Mouse (Mus musculus): Measurements from ENCODE around the gene Rnf180. TPM values are rescaled to one million over a fixed set of nuclear protein-coding genes. Genes with fewer than 3 reads are reported as not detected.

Rnf180 gene
- polyA plus RNA-seq, 1 experiment from 2014 or later = 11.3 TPM

GRCm38 (mm10) chr13:105132370-105132769 is 162.2 kb downstream of the Rnf180 start:
- Histone ChIP-seq H3K9me3 (ENCODE audit: control insufficient read depth, low read length) (no peaks in the 10 kb centered on the region), H3K27ac (ENCODE audit: low read depth, low read length) (no peak overlapping the region), H3K4me2 (ENCODE audit: low read depth, low read length, severe bottlenecking) (no peak overlapping the region), H3K4me3 (ENCODE audit: low read depth, low read length) (no peak overlapping the region), H3K9ac (ENCODE audit: low read length) (no peak overlapping the region), H3K27me3 (ENCODE audit: control insufficient read depth, insufficient read depth, low read length) (no peaks in the 10 kb centered on the region), H3K4me1 (replicated peaks; ENCODE audit: control insufficient read depth, insufficient read depth, low read length) (no peaks in the 10 kb centered on the region), H3K36me3 (ENCODE audit: control insufficient read depth, insufficient read depth, low read length) (no peaks in the 10 kb centered on the region)
- 79% methylated on average over 6 of the region's 6 CpGs for WGBS
- ATAC-seq (replicated peaks; ENCODE audit: low FRiP score) (no peak), DNase-seq (ENCODE audit: low spot score) (no peak)

GRCm38 (mm10) chr13:105130080-105130479 is 164.5 kb downstream of the Rnf180 start:
- WGBS = 89% methylated on average over 6 of the region's 6 CpGs
- H3K27me3 ChIP-seq (ENCODE audit: control insufficient read depth, insufficient read depth, low read length) = no peaks in the 10 kb centered on the region
- no peak overlapping the region for H3K4me3 ChIP-seq (ENCODE audit: low read depth, low read length)
- H3K36me3 ChIP-seq (ENCODE audit: control insufficient read depth, insufficient read depth, low read length) = no peaks in the 10 kb centered on the region
- H3K9me3 ChIP-seq (ENCODE audit: control insufficient read depth, low read length) = no peaks in the 10 kb centered on the region
- ATAC-seq (replicated peaks; ENCODE audit: low FRiP score) (no peak), DNase-seq (ENCODE audit: low spot score) (no peak)
- H3K27ac ChIP-seq (ENCODE audit: low read depth, low read length) = no peak overlapping the region
- no peaks in the 10 kb centered on the region for H3K4me1 ChIP-seq (replicated peaks; ENCODE audit: control insufficient read depth, insufficient read depth, low read length)
- H3K9ac ChIP-seq (ENCODE audit: low read length) = no peak overlapping the region
- no peak overlapping the region for H3K4me2 ChIP-seq (ENCODE audit: low read depth, low read length, severe bottlenecking)

- no peak overlapping the region for H3K4me3 ChIP-seq (ENCODE audit: low read depth, low read length)
- no peaks in the 10 kb centered on the region for H3K27me3 ChIP-seq (ENCODE audit: control insufficient read depth, insufficient read depth, low read length)
- H3K4me2 ChIP-seq (ENCODE audit: low read depth, low read length, severe bottlenecking) = no peak overlapping the region
- no peaks in the 10 kb centered on the region for H3K36me3 ChIP-seq (ENCODE audit: control insufficient read depth, insufficient read depth, low read length)
- 94% methylated on average over 3 of the region's 3 CpGs for WGBS
- H3K4me1 ChIP-seq (replicated peaks; ENCODE audit: control insufficient read depth, insufficient read depth, low read length) = no peaks in the 10 kb centered on the region
- no peak overlapping the region for H3K9ac ChIP-seq (ENCODE audit: low read length)
- no peak for DNase-seq (ENCODE audit: low spot score)
- H3K27ac ChIP-seq (ENCODE audit: low read depth, low read length) = no peak overlapping the region
- ATAC-seq (replicated peaks; ENCODE audit: low FRiP score) = no peak
- H3K9me3 ChIP-seq (ENCODE audit: control insufficient read depth, low read length) = no peaks in the 10 kb centered on the region
These were observed 172.5 kb downstream of the Rnf180 start for GRCm38 (mm10) chr13:105122092-105122491.

- no peak for ATAC-seq (replicated peaks; ENCODE audit: low FRiP score)
- no peak for DNase-seq (ENCODE audit: low spot score)
- H3K36me3 ChIP-seq (ENCODE audit: control insufficient read depth, insufficient read depth, low read length) = no peaks in the 10 kb centered on the region
- no peaks in the 10 kb centered on the region for H3K9me3 ChIP-seq (ENCODE audit: control insufficient read depth, low read length)
- no peak overlapping the region for H3K9ac ChIP-seq (ENCODE audit: low read length)
- H3K4me3 ChIP-seq (ENCODE audit: low read depth, low read length) = no peak overlapping the region
- no peak overlapping the region for H3K4me2 ChIP-seq (ENCODE audit: low read depth, low read length, severe bottlenecking)
- H3K27me3 ChIP-seq (ENCODE audit: control insufficient read depth, insufficient read depth, low read length) = no peaks in the 10 kb centered on the region
- H3K4me1 ChIP-seq (replicated peaks; ENCODE audit: control insufficient read depth, insufficient read depth, low read length) = no peaks in the 10 kb centered on the region
- no peak overlapping the region for H3K27ac ChIP-seq (ENCODE audit: low read depth, low read length)
These were observed 173.0 kb downstream of the Rnf180 start for GRCm38 (mm10) chr13:105121617-105122016.

GRCm38 (mm10) chr13:105111599-105111998 is 183.0 kb downstream of the Rnf180 start:
- no peak for DNase-seq (ENCODE audit: low spot score)

GRCm38 (mm10) chr13:105104385-105104784 is 190.2 kb downstream of the Rnf180 start:
- no peak overlapping the region for H3K9ac ChIP-seq (ENCODE audit: low read length)
- H3K36me3 ChIP-seq (ENCODE audit: control insufficient read depth, insufficient read depth, low read length) = no peaks in the 10 kb centered on the region
- no peaks in the 10 kb centered on the region for H3K27me3 ChIP-seq (ENCODE audit: control insufficient read depth, insufficient read depth, low read length)
- WGBS = 72% methylated on average over 2 of the region's 2 CpGs
- ATAC-seq (replicated peaks; ENCODE audit: low FRiP score) (no peak), DNase-seq (ENCODE audit: low spot score) (no peak)
- H3K4me2 ChIP-seq (ENCODE audit: low read depth, low read length, severe bottlenecking) = no peak overlapping the region
- H3K4me3 ChIP-seq (ENCODE audit: low read depth, low read length) = no peak overlapping the region
- no peaks in the 10 kb centered on the region for H3K4me1 ChIP-seq (replicated peaks; ENCODE audit: control insufficient read depth, insufficient read depth, low read length)
- H3K27ac ChIP-seq (ENCODE audit: low read depth, low read length) = no peak overlapping the region
- no peaks in the 10 kb centered on the region for H3K9me3 ChIP-seq (ENCODE audit: control insufficient read depth, low read length)

More at GRCm38 (mm10) chr13:105111599-105111998, 183.0 kb downstream of the Rnf180 start:
- no peaks in the 10 kb centered on the region for H3K36me3 ChIP-seq (ENCODE audit: control insufficient read depth, insufficient read depth, low read length)
- no peak overlapping the region for H3K4me3 ChIP-seq (ENCODE audit: low read depth, low read length)
- H3K27me3 ChIP-seq (ENCODE audit: control insufficient read depth, insufficient read depth, low read length) = no peaks in the 10 kb centered on the region
- no peaks in the 10 kb centered on the region for H3K4me1 ChIP-seq (replicated peaks; ENCODE audit: control insufficient read depth, insufficient read depth, low read length)
- no peak overlapping the region for H3K9ac ChIP-seq (ENCODE audit: low read length)
- H3K9me3 ChIP-seq (ENCODE audit: control insufficient read depth, low read length) = no peaks in the 10 kb centered on the region
- 90% methylated on average over 6 of the region's 6 CpGs for WGBS
- no peak overlapping the region for H3K27ac ChIP-seq (ENCODE audit: low read depth, low read length)
- H3K4me2 ChIP-seq (ENCODE audit: low read depth, low read length, severe bottlenecking) = no peak overlapping the region
- ATAC-seq (replicated peaks; ENCODE audit: low FRiP score) = no peak

- Histone ChIP-seq H3K27ac (ENCODE audit: low read depth, low read length) (no peak overlapping the region), H3K27me3 (ENCODE audit: control insufficient read depth, insufficient read depth, low read length) (no peaks in the 10 kb centered on the region), H3K36me3 (ENCODE audit: control insufficient read depth, insufficient read depth, low read length) (no peaks in the 10 kb centered on the region), H3K4me3 (ENCODE audit: low read depth, low read length) (no peak overlapping the region), H3K4me2 (ENCODE audit: low read depth, low read length, severe bottlenecking) (no peak overlapping the region), H3K4me1 (replicated peaks; ENCODE audit: control insufficient read depth, insufficient read depth, low read length) (no peaks in the 10 kb centered on the region), H3K9ac (ENCODE audit: low read length) (no peak overlapping the region), H3K9me3 (ENCODE audit: control insufficient read depth, low read length) (no peaks in the 10 kb centered on the region)
- ATAC-seq (replicated peaks; ENCODE audit: low FRiP score) = no peak
- no peak for DNase-seq (ENCODE audit: low spot score)
- 89% methylated on average over 4 of the region's 4 CpGs for WGBS
These were observed 193.9 kb downstream of the Rnf180 start for GRCm38 (mm10) chr13:105100705-105101104.

- Histone ChIP-seq H3K9ac (ENCODE audit: low read length) (no peak overlapping the region), H3K27me3 (ENCODE audit: control insufficient read depth, insufficient read depth, low read length) (no peaks in the 10 kb centered on the region), H3K4me2 (ENCODE audit: low read depth, low read length, severe bottlenecking) (no peak overlapping the region), H3K27ac (ENCODE audit: low read depth, low read length) (no peak overlapping the region), H3K36me3 (ENCODE audit: control insufficient read depth, insufficient read depth, low read length) (no peaks in the 10 kb centered on the region), H3K4me1 (replicated peaks; ENCODE audit: control insufficient read depth, insufficient read depth, low read length) (no peaks in the 10 kb centered on the region), H3K9me3 (ENCODE audit: control insufficient read depth, low read length) (no peaks in the 10 kb centered on the region), H3K4me3 (ENCODE audit: low read depth, low read length) (no peak overlapping the region)
- 84% methylated on average over 2 of the region's 2 CpGs for WGBS
- DNase-seq (ENCODE audit: low spot score) (no peak), ATAC-seq (replicated peaks; ENCODE audit: low FRiP score) (0 out of 2 replicates have a peak, but pooled peaks have one; percentile 30)
These were observed 198.3 kb downstream of the Rnf180 start for GRCm38 (mm10) chr13:105096316-105096715.

- WGBS = 90% methylated on average over 3 of the region's 3 CpGs
These were observed 205.3 kb downstream of the Rnf180 start for GRCm38 (mm10) chr13:105089276-105089675.

More at GRCm38 (mm10) chr13:105089276-105089675, 205.3 kb downstream of the Rnf180 start:
- Histone ChIP-seq H3K27me3 (ENCODE audit: control insufficient read depth, insufficient read depth, low read length) (no peaks in the 10 kb centered on the region), H3K27ac (ENCODE audit: low read depth, low read length) (no peak overlapping the region), H3K36me3 (ENCODE audit: control insufficient read depth, insufficient read depth, low read length) (no peaks in the 10 kb centered on the region), H3K4me3 (ENCODE audit: low read depth, low read length) (no peak overlapping the region), H3K4me1 (replicated peaks; ENCODE audit: control insufficient read depth, insufficient read depth, low read length) (no peaks in the 10 kb centered on the region), H3K4me2 (ENCODE audit: low read depth, low read length, severe bottlenecking) (no peak overlapping the region), H3K9me3 (ENCODE audit: control insufficient read depth, low read length) (no peaks in the 10 kb centered on the region), H3K9ac (ENCODE audit: low read length) (no peak overlapping the region)
- no peak for ATAC-seq (replicated peaks; ENCODE audit: low FRiP score)
- DNase-seq (ENCODE audit: low spot score) = no peak
